Mouse (Mus musculus) NIH3T3 (cell line): ENCODE results near the gene Zfp575.
"Not testable (repeated sequence)": the region's sequence is repeated elsewhere in the genome, so short reads cannot be mapped to it uniquely, and the experiment has no call there.

ENCODE experiments used
- DNase-seq: peaks from one replicate; pipeline ENCODE4 v3.0.0-alpha.2; 2012; ENCODE audit warnings: low read depth

Zfp575 gene

GRCm38 (mm10) chr7:24587330-24588105 is at the start of gene Zfp575, which contains the start of gene Ethe1:
Gene Zfp575, minus strand, starts transcription at chr7:24587641.
Gene Ethe1, plus strand, starts transcription at chr7:24587543.
- DNase-seq = no peak

GRCm38 (mm10) chr7:24637046-24637445 is 49.6 kb upstream of the Zfp575 start:
- DNase-seq = no peak

- no peak for DNase-seq
Observed at GRCm38 (mm10) chr7:24636264-24636663, 48.8 kb upstream of the Zfp575 start, which contains the start of gene Lypd3. Gene Lypd3, plus strand, starts transcription at chr7:24636550.

GRCm38 (mm10) chr7:24630116-24630880 is 42.9 kb upstream of the Zfp575 start:
- no peak for DNase-seq

- DNase-seq = no peak
Observed at GRCm38 (mm10) chr7:24629672-24630071, 42.2 kb upstream of the Zfp575 start.

- peak; percentile 84 for DNase-seq
Observed at GRCm38 (mm10) chr7:24628685-24629610, 41.5 kb upstream of the Zfp575 start.

GRCm38 (mm10) chr7:24622967-24623366 is 35.5 kb upstream of the Zfp575 start:
- no peak for DNase-seq

GRCm38 (mm10) chr7:24621193-24621592 is 33.8 kb upstream of the Zfp575 start:
- DNase-seq = peak; percentile 15

GRCm38 (mm10) chr7:24619671-24620397 is 32.4 kb upstream of the Zfp575 start:
- no peak for DNase-seq

- not testable (repeated sequence) for DNase-seq
Observed at GRCm38 (mm10) chr7:24618374-24618773, 30.9 kb upstream of the Zfp575 start.

- no peak for DNase-seq
Observed at GRCm38 (mm10) chr7:24617763-24618162, 30.3 kb upstream of the Zfp575 start.

GRCm38 (mm10) chr7:24614816-24615215 is 27.4 kb upstream of the Zfp575 start:
- DNase-seq = peak; percentile 17

- no peak for DNase-seq
Observed at GRCm38 (mm10) chr7:24612308-24612910, 25.0 kb upstream of the Zfp575 start.

GRCm38 (mm10) chr7:24611709-24612108 is 24.3 kb upstream of the Zfp575 start:
- no peak for DNase-seq

GRCm38 (mm10) chr7:24610879-24611494 is 23.5 kb upstream of the Zfp575 start:
- no peak for DNase-seq

GRCm38 (mm10) chr7:24610144-24610878 is 22.9 kb upstream of the Zfp575 start, which contains the start of gene Phldb3:
Gene Phldb3, plus strand, starts transcription at chr7:24610763.
- no peak for DNase-seq

GRCm38 (mm10) chr7:24608561-24608960 is 21.1 kb upstream of the Zfp575 start:
- no peak for DNase-seq

GRCm38 (mm10) chr7:24608017-24608416 is 20.6 kb upstream of the Zfp575 start:
- peak; percentile 30 for DNase-seq

- no peak for DNase-seq
Observed at GRCm38 (mm10) chr7:24606046-24606445, 18.6 kb upstream of the Zfp575 start.

GRCm38 (mm10) chr7:24605561-24605960 is 18.1 kb upstream of the Zfp575 start:
- DNase-seq = peak; percentile 55
